8 mouse cellular contexts compared by ENCODE assay signal in the genomic region with DNA sequence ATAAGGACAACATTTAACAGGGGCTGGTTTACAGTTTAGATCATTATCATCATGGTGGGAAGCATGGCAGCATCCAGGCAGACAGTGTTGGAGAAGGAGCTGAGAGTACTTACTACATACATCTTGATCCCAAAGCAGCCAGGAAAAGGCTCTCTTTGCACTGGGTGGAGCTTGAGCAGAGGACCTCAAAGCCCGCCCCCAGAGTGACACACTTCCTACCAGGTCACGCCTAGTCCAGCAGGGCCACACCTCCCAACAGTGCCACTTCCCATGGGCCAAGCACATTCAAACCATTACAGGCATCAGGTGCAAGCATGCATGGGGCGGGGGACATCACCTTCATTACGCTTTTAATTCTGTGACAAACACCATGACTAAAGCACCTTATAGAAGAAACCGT. TPM values are rescaled to one million over a fixed set of nuclear protein-coding genes. Genes with fewer than 3 reads are reported as not detected.
DNase-seq lines count a peak whose midpoint lies in the region; ATAC-seq and TF ChIP-seq lines count a peak whose summit lies in the region.

No protein-coding gene starts in this region.

- ATAC-seq in intestine, postnatal 0 days: peak; percentile 16; the same call in 1 of the 2 replicates
- ATAC-seq in intestine, embryonic 15.5 days: no peak
- peak; percentile 48 for ATAC-seq in megakaryocyte, adult 5-6 weeks (ENCODE audit: poor library complexity, severe bottlenecking)

- no peaks in the 10 kb centered on the region for H3K9me3 ChIP-seq in intestine, postnatal 0 days (ENCODE audit: control insufficient read depth)
- no peaks in the 10 kb centered on the region for H3K9me3 ChIP-seq in intestine, embryonic 15.5 days
- H3K9me3 ChIP-seq in midbrain, embryonic 10.5 days (replicated peaks): no peaks in the 10 kb centered on the region

- no peak overlapping the region for H3K4me3 ChIP-seq in intestine, postnatal 0 days (ENCODE audit: low read depth, low read length)
- H3K4me3 ChIP-seq in intestine, embryonic 15.5 days (replicated peaks): no peak overlapping the region
- H3K4me3 ChIP-seq in midbrain, embryonic 10.5 days: no peak overlapping the region

- no peak overlapping the region for H3K9ac ChIP-seq in intestine, postnatal 0 days (ENCODE audit: low read depth, low read length)
- H3K9ac ChIP-seq in intestine, embryonic 15.5 days: no peak overlapping the region

- H3K4me2 ChIP-seq in intestine, postnatal 0 days (replicated peaks; ENCODE audit: low read depth): no peak overlapping the region
- H3K4me2 ChIP-seq in intestine, embryonic 15.5 days (replicated peaks): no peak overlapping the region

- peak; percentile 68 for DNase-seq in c-Kit-negative CD71-positive TER-119-positive erythroid progenitor cells, embryonic 14.5 days (ENCODE audit: low read depth, low spot score)
- DNase-seq in kidney, postnatal 10 days: peak; percentile 80
- DNase-seq in midbrain, embryonic 10.5 days (ENCODE audit: low spot score): no peak
- DNase-seq in right cerebral cortex, postnatal 14 days: no peak
- no peak for DNase-seq in frontal cortex, postnatal 10 days (ENCODE audit: low spot score in 2 of 2)

- TF ChIP-seq CTCF in intestine, postnatal 0 days (IDR thresholded peaks at IDR 0.05; ENCODE audit: low read depth): no peak

- H3K27me3 ChIP-seq in intestine, postnatal 0 days (replicated peaks; ENCODE audit: control insufficient read depth, insufficient read depth, low read length): no peaks in the 10 kb centered on the region
- no peaks in the 10 kb centered on the region for H3K27me3 ChIP-seq in intestine, embryonic 15.5 days (replicated peaks)
- no peaks in the 10 kb centered on the region for H3K27me3 ChIP-seq in midbrain, embryonic 10.5 days (ENCODE audit: low read depth, poor library complexity, severe bottlenecking)

- WGBS in intestine, postnatal 0 days: 35% methylated on average over 5 of the region's 5 CpGs
- WGBS in intestine, embryonic 15.5 days: 35% methylated on average over 5 of the region's 5 CpGs
- 46% methylated on average over 5 of the region's 5 CpGs for WGBS in midbrain, embryonic 10.5 days

- peaks cover 6% of the 10 kb centered on the region; the same call in 1 of the 2 replicates for H3K4me1 ChIP-seq in intestine, postnatal 0 days (replicated peaks; ENCODE audit: control insufficient read depth, insufficient read depth, low read length)
- peaks cover 28% of the 10 kb centered on the region for H3K4me1 ChIP-seq in intestine, embryonic 15.5 days (replicated peaks)
- H3K4me1 ChIP-seq in midbrain, embryonic 10.5 days: peaks cover 32% of the 10 kb centered on the region

- no peaks in the 10 kb centered on the region for H3K36me3 ChIP-seq in intestine, postnatal 0 days (ENCODE audit: control insufficient read depth, insufficient read depth)
- no peaks in the 10 kb centered on the region for H3K36me3 ChIP-seq in intestine, embryonic 15.5 days
- H3K36me3 ChIP-seq in midbrain, embryonic 10.5 days: peaks cover 11% of the 10 kb centered on the region

- no peak overlapping the region for H3K27ac ChIP-seq in intestine, postnatal 0 days (ENCODE audit: low read depth, low read length)
- H3K27ac ChIP-seq in intestine, embryonic 15.5 days: no peak overlapping the region
- no peak overlapping the region for H3K27ac ChIP-seq in midbrain, embryonic 10.5 days (replicated peaks)

RNA-seq across cellular contexts. Expression of a gene that starts 2.2 kb away (rescaled TPM):
- polyA plus RNA-seq in intestine, postnatal 0 days (2015; fragmentation: Nextera tagmentation; extraction: Ambion mirVana): 41.3 and 49.5 TPM in 2 replicates
- polyA plus RNA-seq in intestine, embryonic 15.5 days (2015; fragmentation: Nextera tagmentation; extraction: Ambion mirVana): 70.5 and 71.4 TPM in 2 replicates
- 42.6 and 52.4 TPM in 2 replicates for total RNA-seq in megakaryocyte, adult 5-6 weeks (2015)
- total RNA-seq in megakaryocyte, adult 5-6 weeks (2017): 48.6 and 62.0 TPM in 2 replicates
- polyA plus RNA-seq in midbrain, embryonic 10.5 days (2016; fragmentation: Nextera tagmentation; extraction: Ambion mirVana): 57.1 and 62.5 TPM in 2 replicates

RNA-seq across cellular contexts. Expression of a gene that starts 10.7 kb away (rescaled TPM):
- polyA plus RNA-seq in intestine, postnatal 0 days (2015; fragmentation: Nextera tagmentation; extraction: Ambion mirVana): 6.2 and 7.6 TPM in 2 replicates
- polyA plus RNA-seq in intestine, embryonic 15.5 days (2015; fragmentation: Nextera tagmentation; extraction: Ambion mirVana): 12.0 and 14.2 TPM in 2 replicates
- 19.5 and 23.0 TPM in 2 replicates for total RNA-seq in megakaryocyte, adult 5-6 weeks (2015)
- total RNA-seq in megakaryocyte, adult 5-6 weeks (2017): 6.9 and 9.8 TPM in 2 replicates
- 19.1 and 19.8 TPM in 2 replicates for polyA plus RNA-seq in midbrain, embryonic 10.5 days (2016; fragmentation: Nextera tagmentation; extraction: Ambion mirVana)

RNA-seq across cellular contexts. Expression of a gene that starts 42.3 kb away (rescaled TPM):
- 12.2 and 14.4 TPM in 2 replicates for polyA plus RNA-seq in intestine, postnatal 0 days (2015; fragmentation: Nextera tagmentation; extraction: Ambion mirVana)
- polyA plus RNA-seq in intestine, embryonic 15.5 days (2015; fragmentation: Nextera tagmentation; extraction: Ambion mirVana): 22.3 and 26.5 TPM in 2 replicates
- total RNA-seq in megakaryocyte, adult 5-6 weeks (2015): 11.3 and 14.2 TPM in 2 replicates
- total RNA-seq in megakaryocyte, adult 5-6 weeks (2017): 4.4 and 6.6 TPM in 2 replicates
- 8.9 and 15.7 TPM in 2 replicates for polyA plus RNA-seq in midbrain, embryonic 10.5 days (2016; fragmentation: Nextera tagmentation; extraction: Ambion mirVana)

RNA-seq across cellular contexts. Expression of a gene that starts 42.5 kb away (rescaled TPM):
- 14.4 and 15.4 TPM in 2 replicates for polyA plus RNA-seq in intestine, postnatal 0 days (2015; fragmentation: Nextera tagmentation; extraction: Ambion mirVana)
- polyA plus RNA-seq in intestine, embryonic 15.5 days (2015; fragmentation: Nextera tagmentation; extraction: Ambion mirVana): 40.4 and 43.0 TPM in 2 replicates
- 61.8 and 72.0 TPM in 2 replicates for total RNA-seq in megakaryocyte, adult 5-6 weeks (2015)
- total RNA-seq in megakaryocyte, adult 5-6 weeks (2017): 65.0 and 77.3 TPM in 2 replicates
- polyA plus RNA-seq in midbrain, embryonic 10.5 days (2016; fragmentation: Nextera tagmentation; extraction: Ambion mirVana): 69.9 and 73.9 TPM in 2 replicates

RNA-seq across cellular contexts. Expression of a gene that starts 53.7 kb away (rescaled TPM):
- 35.5 and 39.0 TPM in 2 replicates for polyA plus RNA-seq in intestine, postnatal 0 days (2015; fragmentation: Nextera tagmentation; extraction: Ambion mirVana)
- polyA plus RNA-seq in intestine, embryonic 15.5 days (2015; fragmentation: Nextera tagmentation; extraction: Ambion mirVana): 63.7 and 69.7 TPM in 2 replicates
- total RNA-seq in megakaryocyte, adult 5-6 weeks (2015): 45.8 and 46.6 TPM in 2 replicates
- total RNA-seq in megakaryocyte, adult 5-6 weeks (2017): 13.1 and 20.4 TPM in 2 replicates
- polyA plus RNA-seq in midbrain, embryonic 10.5 days (2016; fragmentation: Nextera tagmentation; extraction: Ambion mirVana): 108 and 112 TPM in 2 replicates

Comparison
In these comparisons a context has a peak if more than half of its experiments do, and no peak if none do; other contexts are left out.
1. DNase-seq: peak in c-Kit-negative CD71-positive TER-119-positive erythroid progenitor cells, embryonic 14.5 days (single experiment) and kidney, postnatal 10 days (single experiment); none in midbrain, embryonic 10.5 days (single experiment), right cerebral cortex, postnatal 14 days (single experiment) and frontal cortex, postnatal 10 days (0 of 2).